Comparison of ENCODE assay signal across 29 mouse cellular contexts in genomic region chr5:139557079-139557478, GRCm38 (mm10). TPM values are rescaled to one million over a fixed set of nuclear protein-coding genes. Genes with fewer than 3 reads are reported as not detected.
DNase-seq lines count a peak whose midpoint lies in the region; ATAC-seq and TF ChIP-seq lines count a peak whose summit lies in the region.
"Had no signal": no experiment of that assay in that cellular context is flagged by ENCODE, and none has a peak within 500 bp of the region (broad histone marks: within the 10 kb centered on the region; RNA-seq: fewer than 3 reads in every experiment).

No protein-coding gene starts in this region.

- TF ChIP-seq CTCF in kidney, postnatal 0 days (IDR thresholded peaks at IDR 0.05; ENCODE audit: low read depth), result no peak

- no peak overlapping the region for H3K9ac ChIP-seq in hindbrain, embryonic 11.5 days (ENCODE audit: low read depth, low read length)
- H3K9ac ChIP-seq in hindbrain, embryonic 14.5 days, result no peak overlapping the region
- H3K9ac ChIP-seq in kidney, postnatal 0 days (ENCODE audit: low read depth, low read length), result no peak overlapping the region
- no peak overlapping the region for H3K9ac ChIP-seq in neural tube, embryonic 12.5 days
- H3K9ac ChIP-seq in neural tube, embryonic 15.5 days (replicated peaks), result no peak overlapping the region

- H3K4me2 ChIP-seq in hindbrain, embryonic 11.5 days (replicated peaks; ENCODE audit: low read depth, low read length), result no peak overlapping the region
- no peak overlapping the region for H3K4me2 ChIP-seq in hindbrain, embryonic 14.5 days (replicated peaks)
- no peak overlapping the region for H3K4me2 ChIP-seq in kidney, postnatal 0 days (ENCODE audit: low read length)
- H3K4me2 ChIP-seq in neural tube, embryonic 12.5 days (replicated peaks), result 0 out of 2 replicates have a peak overlapping the region, but pooled peaks have one; percentile 50
- no peak overlapping the region for H3K4me2 ChIP-seq in neural tube, embryonic 15.5 days
- H3K4me2 ChIP-seq: heart, embryonic 11.5 days had no signal

- peak; percentile 48 for DNase-seq in hindbrain, embryonic 11.5 days (ENCODE audit: low spot score)
- DNase-seq in hindbrain, embryonic 14.5 days (ENCODE audit: low spot score), result no peak
- DNase-seq in kidney, postnatal 0 days (ENCODE audit: low spot score), result no peak
- no peak for DNase-seq in kidney, adult 8-10 months
- no peak for DNase-seq in left cerebral cortex, postnatal 25 days (ENCODE audit: low spot score in 2 of 2)
- DNase-seq: adrenal gland, postnatal 14 days; cerebellum, adult 8-10 months; gastrocnemius, postnatal 10 days; heart, adult 11 months; kidney, adult 11 months; layer of hippocampus, adult 9-11 months; left cerebral cortex, postnatal 4 days; retina, postnatal 1 day; right cerebral cortex, postnatal 25 days; spleen, adult 18-20 months had no signal

- H3K4me1 ChIP-seq in hindbrain, embryonic 11.5 days (replicated peaks; ENCODE audit: control insufficient read depth, insufficient read depth, low read length), result peaks cover 17% of the 10 kb centered on the region
- H3K4me1 ChIP-seq in hindbrain, embryonic 14.5 days (replicated peaks; ENCODE audit: control insufficient read depth, insufficient read depth, low read length), result peaks cover 55% of the 10 kb centered on the region
- peaks cover 12% of the 10 kb centered on the region; the same call in 1 of the 2 replicates for H3K4me1 ChIP-seq in kidney, postnatal 0 days (replicated peaks; ENCODE audit: insufficient read depth, low read length)
- H3K4me1 ChIP-seq in neural tube, embryonic 12.5 days, result peaks cover 65% of the 10 kb centered on the region
- peaks cover 62% of the 10 kb centered on the region for H3K4me1 ChIP-seq in neural tube, embryonic 15.5 days

- H3K4me3 ChIP-seq in hindbrain, embryonic 11.5 days (ENCODE audit: low read depth, low read length), result no peak overlapping the region
- H3K4me3 ChIP-seq in hindbrain, embryonic 14.5 days (replicated peaks; ENCODE audit: low read length), result no peak overlapping the region
- no peak overlapping the region for H3K4me3 ChIP-seq in kidney, postnatal 0 days (replicated peaks; ENCODE audit: low read depth, low read length)
- no peak overlapping the region for H3K4me3 ChIP-seq in neural tube, embryonic 12.5 days
- H3K4me3 ChIP-seq in neural tube, embryonic 15.5 days (replicated peaks), result no peak overlapping the region
- H3K4me3 ChIP-seq: left cerebral cortex, adult 2 months had no signal

- no peak for ATAC-seq in hindbrain, embryonic 11.5 days (ENCODE audit: low FRiP score)
- ATAC-seq in hindbrain, embryonic 14.5 days (ENCODE audit: low FRiP score), result no peak
- no peak for ATAC-seq in kidney, postnatal 0 days (replicated peaks; ENCODE audit: low FRiP score, low read depth)
- no peak for ATAC-seq in neural tube, embryonic 12.5 days (ENCODE audit: low FRiP score, low read depth)
- no peak for ATAC-seq in neural tube, embryonic 15.5 days (ENCODE audit: low FRiP score)
- ATAC-seq: CD4-positive, CD25-positive, alpha-beta regulatory T cell, adult 4 months; forebrain, embryonic 16.5 days had no signal

- peaks cover 89% of the 10 kb centered on the region for H3K27me3 ChIP-seq in hindbrain, embryonic 11.5 days (ENCODE audit: control insufficient read depth, insufficient read depth, low read length)
- H3K27me3 ChIP-seq in hindbrain, embryonic 14.5 days (ENCODE audit: control insufficient read depth, insufficient read depth, low read length), result peaks cover 87% of the 10 kb centered on the region
- peaks cover 51% of the 10 kb centered on the region for H3K27me3 ChIP-seq in kidney, postnatal 0 days (ENCODE audit: insufficient read depth, low read length)
- H3K27me3 ChIP-seq in neural tube, embryonic 12.5 days (replicated peaks), result peaks cover 89% of the 10 kb centered on the region
- peaks cover 75% of the 10 kb centered on the region for H3K27me3 ChIP-seq in neural tube, embryonic 15.5 days (replicated peaks)

- H3K9me3 ChIP-seq in hindbrain, embryonic 11.5 days (ENCODE audit: control insufficient read depth, low read length), result no peaks in the 10 kb centered on the region
- H3K9me3 ChIP-seq in hindbrain, embryonic 14.5 days (ENCODE audit: control insufficient read depth, low read length), result no peaks in the 10 kb centered on the region
- H3K9me3 ChIP-seq in kidney, postnatal 0 days (replicated peaks; ENCODE audit: low read length), result no peaks in the 10 kb centered on the region
- H3K9me3 ChIP-seq in neural tube, embryonic 12.5 days, result no peaks in the 10 kb centered on the region
- no peaks in the 10 kb centered on the region for H3K9me3 ChIP-seq in neural tube, embryonic 15.5 days (replicated peaks)
- H3K9me3 ChIP-seq: forebrain, embryonic 10.5 days had no signal

- intact Hi-C loops in left cerebral cortex, postnatal 25 days (cut with DNase I), result no loop called here

- no peak overlapping the region for H3K27ac ChIP-seq in hindbrain, embryonic 11.5 days (ENCODE audit: low read depth, low read length)
- H3K27ac ChIP-seq in hindbrain, embryonic 14.5 days, result no peak overlapping the region
- H3K27ac ChIP-seq in kidney, postnatal 0 days, result peak overlapping the region; percentile 38; the same call in 1 of the 2 replicates
- no peak overlapping the region for H3K27ac ChIP-seq in neural tube, embryonic 12.5 days
- no peak overlapping the region for H3K27ac ChIP-seq in neural tube, embryonic 15.5 days (replicated peaks)
- H3K27ac ChIP-seq: left cerebral cortex, adult 2 months; macrophage had no signal

- H3K36me3 ChIP-seq in hindbrain, embryonic 11.5 days (ENCODE audit: control insufficient read depth, insufficient read depth, low read length), result no peaks in the 10 kb centered on the region
- no peaks in the 10 kb centered on the region for H3K36me3 ChIP-seq in hindbrain, embryonic 14.5 days (replicated peaks; ENCODE audit: control insufficient read depth, insufficient read depth)
- H3K36me3 ChIP-seq in kidney, postnatal 0 days (ENCODE audit: insufficient read depth, low read length), result no peaks in the 10 kb centered on the region
- no peaks in the 10 kb centered on the region for H3K36me3 ChIP-seq in neural tube, embryonic 12.5 days
- no peaks in the 10 kb centered on the region for H3K36me3 ChIP-seq in neural tube, embryonic 15.5 days
- H3K36me3 ChIP-seq: forebrain, embryonic 10.5 days had no signal

- WGBS in hindbrain, embryonic 11.5 days, result 2% methylated on average over 10 of the region's 10 CpGs
- WGBS in hindbrain, embryonic 14.5 days, result 4% methylated on average over 10 of the region's 10 CpGs
- 15% methylated on average over 10 of the region's 10 CpGs for WGBS in kidney, postnatal 0 days
- WGBS in neural tube, embryonic 12.5 days, result 4% methylated on average over 10 of the region's 10 CpGs
- WGBS in neural tube, embryonic 15.5 days, result 4% methylated on average over 10 of the region's 10 CpGs

RNA-seq across cellular contexts. Expression of gene Uncx, which starts 13.8 kb away (rescaled TPM):
- 57.9 and 66.8 TPM in 2 replicates for polyA plus RNA-seq in hindbrain, embryonic 11.5 days (2014; fragmentation: Nextera tagmentation; extraction: Ambion mirVana)
- 25.4 and 31.0 TPM in 2 replicates for polyA plus RNA-seq in hindbrain, embryonic 14.5 days (2014; fragmentation: Nextera tagmentation; extraction: Ambion mirVana)
- 44.8 and 50.9 TPM in 2 replicates for polyA plus RNA-seq in kidney, postnatal 0 days (2015; fragmentation: Nextera tagmentation; extraction: Ambion mirVana)
- 92.9 and 107 TPM in 2 replicates for polyA plus RNA-seq in neural tube, embryonic 12.5 days (2016; fragmentation: Nextera tagmentation; extraction: Ambion mirVana)
- polyA plus RNA-seq in neural tube, embryonic 15.5 days (2015; fragmentation: Nextera tagmentation; extraction: Ambion mirVana), result 23.7 and 35.3 TPM in 2 replicates
- total RNA-seq in left cerebral cortex, postnatal 25 days (2021), result under 1 TPM in 1 of 2 experiments, not detected in 1; 0.39 TPM
- total RNA-seq: adrenal gland, postnatal 14 days; gastrocnemius, postnatal 10 days; hematopoietic stem cell, adult 5-6 weeks; liver, adult 2 months had no signal
- polyA plus RNA-seq: CD4-positive, CD25-positive, alpha-beta regulatory T cell, adult 4 months; heart, postnatal 0 days; large intestine, adult 2 months; liver, adult 2 months; liver, embryonic 16.5 days; lung, postnatal 0 days; macrophage had no signal
